Mouse (Mus musculus) left cerebral cortex, adult 11 months (tissue): ENCODE measurements around the gene Pabpn1l.
"Not testable (repeated sequence)": the region's sequence is repeated elsewhere in the genome, so short reads cannot be mapped to it uniquely, and the experiment has no call there.

ENCODE experiments used
- DNase-seq: peaks from one replicate; pipeline ENCODE4 v3.0.0; 2022; ENCODE audit warnings: low spot score

Pabpn1l gene

GRCm38 (mm10) chr8:122575735-122576647 lies 46.5 kb downstream of the Pabpn1l start:
- no peak for DNase-seq

- no peak for DNase-seq
Observed at GRCm38 (mm10) chr8:122575286-122575685, 47.3 kb downstream of the Pabpn1l start.

GRCm38 (mm10) chr8:122574667-122575251 lies 47.8 kb downstream of the Pabpn1l start:
- DNase-seq = no peak

- DNase-seq = no peak
Observed at GRCm38 (mm10) chr8:122574264-122574663, 48.3 kb downstream of the Pabpn1l start.

- DNase-seq = no peak
Observed at GRCm38 (mm10) chr8:122573577-122573976, 49.0 kb downstream of the Pabpn1l start.

GRCm38 (mm10) chr8:122573176-122573575 lies 49.4 kb downstream of the Pabpn1l start:
- DNase-seq = not testable (repeated sequence)

- DNase-seq = no peak
Observed at GRCm38 (mm10) chr8:122572751-122573150, 49.8 kb downstream of the Pabpn1l start.

- DNase-seq = no peak
Observed at GRCm38 (mm10) chr8:122571750-122572267, 50.7 kb downstream of the Pabpn1l start.

GRCm38 (mm10) chr8:122571153-122571552 lies 51.4 kb downstream of the Pabpn1l start:
- no peak for DNase-seq

- DNase-seq = no peak
Observed at GRCm38 (mm10) chr8:122569996-122570395, 52.5 kb downstream of the Pabpn1l start.
